Mouse (Mus musculus) cerebellum, adult 8-10 months (tissue): ENCODE measurements around the gene Abi1.
A peak's percentile ranks its signal among the peaks of the same experiment; 100 is the strongest.
"Not testable (repeated sequence)": the region's sequence is repeated elsewhere in the genome, so short reads cannot be mapped to it uniquely, and the experiment has no call there.

ENCODE experiments used
- DNase-seq: peaks from one replicate; pipeline ENCODE4 v3.0.0; 2022

Gene Abi1

DNA sequence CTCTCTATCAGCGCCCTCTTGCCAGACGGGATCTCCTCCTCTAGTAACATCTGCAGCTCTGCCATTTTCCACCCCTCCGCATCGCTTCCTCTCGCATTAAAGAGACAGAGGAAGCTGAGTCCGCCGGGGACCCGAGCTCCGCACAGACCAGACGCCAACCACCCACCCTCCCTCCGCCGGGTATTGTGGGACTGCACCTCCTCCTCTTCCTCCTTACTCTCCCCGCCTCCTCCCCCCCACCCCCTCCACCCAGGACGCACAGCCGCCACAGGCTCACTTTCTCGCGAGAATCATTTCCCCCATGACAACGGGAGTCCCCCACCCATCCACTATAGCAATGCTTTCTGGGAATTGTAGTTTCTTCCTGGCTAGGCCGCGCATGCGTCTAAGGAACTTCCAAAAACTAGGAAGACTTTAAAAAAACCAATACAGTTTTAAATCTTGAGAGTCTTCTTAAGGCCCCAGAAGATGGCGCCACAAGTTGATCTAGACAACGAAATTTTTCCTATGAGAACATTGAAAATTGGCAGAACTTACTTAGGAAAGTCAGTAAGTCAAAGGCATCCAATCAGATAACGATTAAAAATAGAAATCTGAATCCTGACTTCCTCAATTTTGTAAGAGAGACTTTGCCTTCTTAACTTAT is at the start of gene Abi1:
Abi1 (minus strand) TSS at position 241 of the 646 bp plus-strand sequence.
- DNase-seq = peak; percentile 86

DNA sequence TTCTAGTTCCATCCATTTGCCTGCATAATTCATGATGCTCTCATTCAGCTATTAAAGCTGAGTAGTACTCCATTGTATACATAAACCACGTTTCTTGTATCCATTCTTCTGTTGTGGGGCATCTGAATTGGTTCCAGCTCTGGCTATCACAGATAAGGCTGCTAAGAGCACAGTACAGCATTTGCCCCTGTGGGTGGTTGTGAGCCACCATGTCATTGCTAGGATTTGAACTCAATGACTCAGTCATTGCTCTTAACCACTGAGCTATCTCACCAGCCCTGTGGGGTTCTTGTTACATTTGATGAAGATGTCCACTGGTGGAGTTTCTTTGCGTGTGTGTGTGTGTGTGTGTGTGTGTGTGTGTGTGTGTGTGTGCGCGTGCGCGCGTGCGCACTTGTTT is 44.5 kb upstream of the Abi1 start:
- DNase-seq = no peak

DNA sequence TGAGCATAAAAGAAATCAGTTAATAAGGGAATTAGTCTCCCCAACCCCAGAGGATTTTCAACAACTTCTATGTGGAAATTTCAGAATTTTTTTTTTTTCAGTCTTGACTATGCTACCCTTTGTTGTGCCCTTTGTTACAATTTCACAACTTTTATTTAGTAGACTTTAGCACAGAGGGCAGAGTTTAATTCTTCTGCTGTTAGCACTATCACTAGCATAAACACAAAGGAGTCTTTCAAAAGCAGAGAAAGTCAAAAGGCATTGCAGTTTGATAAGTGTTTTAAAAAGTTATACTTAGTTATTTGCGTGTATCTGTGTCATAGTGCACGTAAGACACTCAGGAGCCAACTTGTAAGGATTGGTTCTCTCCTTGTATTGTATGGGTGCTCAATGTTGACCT is 38.5 kb upstream of the Abi1 start:
- no peak for DNase-seq

DNA sequence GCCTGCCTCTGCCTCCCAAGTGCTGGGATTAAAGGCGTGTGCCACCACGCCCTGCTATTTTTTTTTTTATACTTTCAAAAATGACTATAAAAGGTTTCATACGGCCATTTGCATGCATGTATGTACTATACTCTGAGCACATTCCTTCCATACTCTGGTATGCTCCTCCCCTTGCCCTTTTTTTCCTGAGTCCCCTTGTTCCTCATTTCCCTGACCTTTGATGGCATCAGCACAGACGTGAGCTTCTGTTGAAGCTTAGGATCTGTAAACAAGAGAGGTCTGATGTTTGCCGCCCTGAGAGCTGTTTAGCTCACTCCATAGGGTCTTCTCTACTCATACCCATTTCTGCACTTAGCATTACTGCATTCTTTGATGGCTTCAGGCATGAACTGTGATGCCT is 37.7 kb upstream of the Abi1 start:
- no peak for DNase-seq

DNA sequence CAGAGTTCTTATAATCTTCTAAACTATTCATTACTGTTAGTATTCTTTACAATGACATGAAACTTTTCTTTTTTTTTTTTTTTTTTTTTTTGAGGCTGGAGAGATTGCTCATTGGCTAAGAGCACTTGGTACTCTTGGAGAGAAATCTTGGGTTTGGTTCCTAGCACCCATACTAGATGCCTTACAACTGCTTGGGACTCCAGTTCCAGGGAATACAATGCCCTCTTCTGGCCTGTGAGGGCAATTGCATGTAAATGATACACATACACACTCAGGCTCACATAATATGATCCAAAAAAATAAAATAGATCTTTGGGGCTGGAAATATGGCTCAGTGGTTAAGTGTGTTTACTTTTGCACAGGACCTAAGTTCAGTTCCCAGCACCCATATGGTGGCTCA is 36.7 kb upstream of the Abi1 start:
- DNase-seq = no peak

DNA sequence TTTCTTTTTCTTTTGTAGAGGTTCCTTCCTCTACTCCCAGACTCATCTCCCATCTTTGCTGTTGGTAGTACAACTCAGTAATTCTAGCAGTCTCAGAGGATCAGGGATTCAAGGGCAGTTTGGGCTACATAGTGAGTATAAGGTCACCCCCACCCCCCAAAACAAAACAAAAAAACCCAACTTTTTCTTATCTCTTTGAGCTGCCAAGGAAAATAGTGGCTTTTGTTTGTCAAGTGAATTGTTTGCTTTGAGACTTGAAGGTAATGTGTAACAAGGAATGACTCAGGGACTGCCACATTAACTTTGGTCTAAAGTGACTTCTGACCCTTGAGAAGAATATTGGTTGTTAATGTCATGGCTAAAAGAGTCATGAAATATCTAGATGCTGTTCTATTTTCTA is 35.8 kb upstream of the Abi1 start:
- no peak for DNase-seq

DNA sequence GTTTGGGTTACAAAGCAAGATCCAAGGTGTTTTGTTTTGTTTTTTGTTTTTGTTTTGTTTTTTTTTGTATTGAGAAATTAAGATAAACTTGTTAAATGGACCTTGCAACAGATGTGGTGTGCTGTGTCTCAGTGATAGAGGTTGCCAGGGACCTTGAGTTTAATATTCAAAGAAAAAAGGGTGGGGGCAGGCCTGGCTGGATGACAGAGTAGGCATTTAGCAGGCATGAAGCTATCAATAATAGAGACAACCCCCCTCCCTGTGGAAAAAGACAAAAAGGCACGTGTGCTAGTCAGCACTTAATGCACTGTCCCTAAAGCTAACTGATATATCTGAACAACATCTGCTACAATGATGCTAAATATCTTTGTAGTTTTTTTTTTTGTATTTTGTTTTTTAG is 31.4 kb upstream of the Abi1 start:
- DNase-seq = no peak

DNA sequence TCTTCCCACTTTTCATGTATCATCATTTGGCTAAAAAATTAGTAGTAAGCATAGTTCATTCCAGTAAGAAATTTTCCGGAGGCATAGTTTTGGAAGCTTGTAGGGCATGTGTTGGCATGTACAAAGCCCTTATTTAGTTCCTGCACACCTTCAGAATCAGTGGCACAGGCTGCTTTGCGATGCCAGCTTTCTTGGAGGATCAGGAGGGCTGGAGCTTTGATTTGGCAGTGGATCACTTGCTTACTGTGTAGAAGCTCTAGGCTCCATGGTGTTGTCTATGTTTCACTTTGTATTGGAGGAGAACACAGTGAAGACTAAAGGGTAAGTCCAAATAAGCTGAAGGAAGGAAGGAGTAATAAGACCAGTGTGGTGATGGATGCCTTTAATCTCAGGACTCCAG is 30.4 kb upstream of the Abi1 start:
- no peak for DNase-seq

DNA sequence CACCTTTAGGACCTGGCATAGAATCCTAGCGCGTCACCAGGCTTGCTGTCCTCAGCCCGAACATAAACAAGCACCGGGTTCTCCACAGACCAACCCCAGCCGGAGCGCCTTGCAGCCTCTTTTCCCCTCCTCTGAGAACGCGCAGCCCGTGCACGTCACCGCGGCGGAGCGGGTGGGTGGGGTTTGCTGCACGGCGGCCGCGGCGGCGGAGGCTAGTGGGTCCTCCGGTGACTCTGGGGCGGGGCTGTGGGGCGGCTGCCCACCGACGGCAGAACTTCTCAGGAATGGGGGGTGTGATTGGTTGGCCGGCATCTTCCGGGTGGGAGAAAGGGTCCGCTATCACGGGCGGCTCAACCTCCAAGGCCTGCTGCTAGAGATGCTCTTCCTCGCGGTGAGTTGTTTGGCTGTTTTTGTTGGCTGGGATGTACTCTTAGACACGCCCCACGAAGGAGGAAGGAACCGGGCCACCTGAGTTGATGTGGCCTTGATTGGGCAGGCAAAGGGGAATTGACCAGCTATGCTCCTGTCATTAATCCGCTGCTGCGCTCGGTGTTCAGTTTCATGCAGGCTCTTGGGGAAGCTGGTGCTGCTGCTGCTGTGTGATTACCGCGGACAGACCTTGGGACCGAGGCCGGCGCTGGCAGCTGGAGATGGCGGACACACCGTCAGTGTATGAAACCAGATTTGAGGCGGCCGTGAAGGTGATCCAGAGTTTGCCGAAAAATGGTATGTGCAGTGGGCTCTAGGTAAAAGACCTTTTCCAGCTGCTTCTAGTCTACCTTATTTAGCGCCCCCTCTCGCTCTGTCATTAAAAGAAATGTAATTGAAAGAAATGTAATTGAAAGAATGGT is 29.1 kb upstream of the Abi1 start:
- peak; percentile 92 for DNase-seq

DNA sequence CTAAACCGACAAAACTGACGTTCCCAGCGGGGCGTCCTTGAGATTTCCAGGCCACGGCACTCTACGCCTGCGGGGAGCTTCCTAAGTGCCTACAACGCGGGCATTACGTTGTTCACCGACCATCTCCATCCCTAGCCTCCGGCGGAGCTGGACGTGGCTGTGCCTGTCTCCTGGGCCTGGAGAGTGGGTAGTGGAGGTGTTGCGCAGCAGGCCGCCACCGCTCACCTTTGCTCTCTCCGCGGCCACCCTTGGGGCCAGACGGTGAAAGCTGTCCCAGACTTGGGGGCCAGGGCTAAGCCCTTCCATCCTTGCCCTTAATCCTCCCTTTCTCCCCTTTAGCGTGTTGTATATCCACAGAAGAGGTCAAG is 28.3 kb upstream of the Abi1 start:
- DNase-seq = no peak

DNA sequence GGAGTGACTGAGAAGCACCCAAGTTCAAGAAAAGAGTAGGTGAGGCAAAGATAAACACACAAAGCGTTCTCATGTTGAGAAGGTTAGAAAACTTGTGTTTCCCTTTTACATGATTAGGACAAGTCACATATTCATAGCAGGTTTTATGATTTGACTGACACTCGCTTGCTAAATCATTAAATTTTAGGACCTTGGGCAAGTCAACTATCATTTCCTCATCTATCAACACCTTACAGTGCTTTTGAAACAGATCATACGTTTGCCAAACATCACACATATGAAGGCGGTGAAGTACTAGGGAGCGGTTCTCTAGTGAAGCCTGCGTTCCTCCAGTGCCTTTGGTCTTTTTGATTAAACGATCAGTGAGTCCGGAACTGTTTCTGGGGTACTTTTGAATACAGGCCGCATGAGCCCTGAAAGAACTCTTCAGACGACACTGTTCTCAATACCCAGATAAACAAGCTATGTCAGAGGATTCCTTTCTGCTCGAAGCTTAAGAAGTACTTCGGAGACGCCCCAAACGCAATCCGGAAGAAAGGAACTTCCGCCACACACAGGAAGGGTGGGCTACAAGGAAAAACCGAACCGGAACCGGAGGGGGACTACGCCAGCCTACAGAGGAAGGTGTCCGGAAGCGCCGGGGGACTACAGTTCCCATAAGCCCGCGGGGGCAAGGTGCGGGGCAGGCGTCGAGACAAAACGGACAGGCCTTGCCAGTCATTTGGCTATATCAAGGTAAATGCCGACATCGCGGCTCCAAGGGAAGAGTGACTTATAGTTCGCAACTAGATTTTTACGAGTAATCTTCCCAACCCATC is 27.7 kb upstream of the Abi1 start, which contains the start of gene Acbd5:
Acbd5 (plus strand) TSS at position 616 of the 818 bp plus-strand sequence.
- DNase-seq = peak; percentile 92

DNA sequence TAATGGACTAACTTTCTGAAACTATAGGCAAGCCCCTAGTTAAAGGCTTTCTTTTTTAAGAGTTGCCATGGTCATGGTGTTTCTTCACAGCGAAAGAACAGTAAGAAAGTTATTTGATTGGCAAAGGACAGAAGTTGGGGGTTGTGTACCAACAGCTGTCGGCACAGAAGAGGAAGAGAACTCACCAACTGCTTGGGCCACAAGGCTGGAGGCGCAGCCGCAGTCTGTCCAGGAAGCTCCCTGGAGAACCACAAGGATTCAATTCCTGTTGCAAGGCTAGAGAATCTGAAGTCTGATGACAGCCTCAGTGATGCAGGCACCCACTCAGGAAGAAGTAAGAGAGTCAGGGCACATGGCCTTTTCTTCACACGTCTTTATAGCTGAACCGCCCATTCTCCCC is 12.5 kb upstream of the Abi1 start:
- no peak for DNase-seq

DNA sequence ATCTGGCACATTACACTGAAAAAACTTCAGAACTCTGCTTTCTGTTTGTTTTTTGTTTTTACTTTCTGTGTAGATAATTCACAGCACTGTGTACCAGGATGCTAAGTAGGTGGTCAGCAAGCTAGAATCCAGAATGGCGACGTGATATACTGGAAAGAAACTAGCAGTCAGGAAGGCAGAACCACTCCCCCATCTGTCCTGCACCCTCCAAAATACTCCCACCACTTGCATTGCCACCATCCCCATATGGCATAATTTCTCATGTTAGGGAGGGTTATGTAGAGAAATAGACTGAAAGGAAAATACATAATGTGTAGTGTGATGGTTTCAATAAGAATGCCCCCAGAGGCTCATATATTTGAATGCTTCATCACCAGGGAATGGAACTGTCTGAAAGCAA is 11.8 kb upstream of the Abi1 start:
- no peak for DNase-seq

DNA sequence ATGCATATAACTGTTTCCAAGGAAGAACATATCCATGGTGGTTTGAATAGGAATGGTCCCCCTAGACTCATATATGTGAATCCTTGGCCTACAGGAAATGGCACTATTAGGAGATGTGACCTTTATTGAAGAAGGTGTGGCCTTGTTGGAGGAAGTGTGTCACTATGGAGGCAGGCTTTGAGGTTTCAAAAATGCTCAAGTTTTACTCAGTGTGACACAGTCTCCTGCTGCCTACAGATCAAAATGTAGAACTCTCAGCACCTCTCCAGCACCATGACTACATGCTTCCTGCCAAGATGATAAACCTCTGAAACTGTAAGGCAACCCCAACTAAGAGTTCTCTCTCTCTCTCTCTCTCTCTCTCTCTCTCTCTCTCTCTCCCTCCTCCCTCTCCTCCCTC is 8.0 kb upstream of the Abi1 start:
- no peak for DNase-seq

DNA sequence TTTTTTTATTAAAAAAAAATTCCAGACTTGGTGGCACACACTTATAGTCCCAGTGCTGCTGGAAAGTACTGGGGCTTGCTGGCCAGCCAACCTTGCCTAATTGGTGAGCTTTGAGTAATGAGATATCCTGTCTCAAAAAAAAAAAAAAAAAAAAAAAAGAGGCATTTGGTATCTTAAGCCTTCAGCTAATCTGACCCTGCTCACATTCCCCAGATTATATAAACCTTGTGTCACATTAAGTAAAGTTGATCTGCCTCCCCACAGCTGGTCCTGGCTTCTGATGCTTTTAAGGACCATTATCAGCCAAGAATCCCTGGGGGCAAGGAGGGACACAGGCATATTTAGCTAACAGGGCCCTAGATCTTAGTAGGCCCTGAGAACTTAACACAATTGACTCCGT is 5.7 kb upstream of the Abi1 start:
- DNase-seq = no peak

DNA sequence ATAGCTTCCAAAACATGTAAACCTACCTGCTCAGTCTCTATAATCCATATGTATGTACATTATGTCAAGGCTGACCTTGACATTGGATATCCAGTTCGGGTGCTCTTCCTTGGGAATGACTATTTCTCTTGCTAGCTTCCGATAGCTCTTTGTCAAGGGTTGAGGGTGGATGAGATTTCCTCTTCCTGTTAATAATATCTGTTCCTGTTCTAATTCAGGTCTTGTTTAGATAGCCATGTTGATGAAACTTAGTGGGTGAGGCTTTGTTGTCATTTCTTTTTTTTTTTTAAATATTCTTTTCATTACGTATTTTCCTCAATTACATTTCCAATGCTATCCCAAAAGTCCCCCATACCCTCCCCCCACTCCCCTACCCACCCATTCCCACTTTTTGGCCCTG is 2.1 kb upstream of the Abi1 start:
- DNase-seq = no peak

DNA sequence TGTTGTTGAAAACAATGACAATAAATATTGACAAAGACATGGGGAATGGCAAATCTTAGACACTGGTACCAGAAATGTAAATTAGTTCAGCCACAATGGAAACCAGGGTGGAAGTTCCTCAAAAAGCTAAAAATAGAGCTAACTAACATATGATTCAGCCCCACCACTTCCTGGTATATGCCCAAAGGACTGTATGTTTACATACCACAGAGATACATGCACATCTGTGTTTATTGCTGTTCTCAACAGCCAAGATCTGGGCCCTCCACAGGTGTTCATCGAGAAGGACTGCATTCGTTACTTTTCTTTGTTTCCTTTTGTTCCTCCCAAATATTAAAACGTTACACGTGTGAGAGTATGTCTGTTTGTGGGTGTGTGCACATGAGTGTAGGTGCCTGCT is 1.4 kb upstream of the Abi1 start:
- DNase-seq = no peak

DNA sequence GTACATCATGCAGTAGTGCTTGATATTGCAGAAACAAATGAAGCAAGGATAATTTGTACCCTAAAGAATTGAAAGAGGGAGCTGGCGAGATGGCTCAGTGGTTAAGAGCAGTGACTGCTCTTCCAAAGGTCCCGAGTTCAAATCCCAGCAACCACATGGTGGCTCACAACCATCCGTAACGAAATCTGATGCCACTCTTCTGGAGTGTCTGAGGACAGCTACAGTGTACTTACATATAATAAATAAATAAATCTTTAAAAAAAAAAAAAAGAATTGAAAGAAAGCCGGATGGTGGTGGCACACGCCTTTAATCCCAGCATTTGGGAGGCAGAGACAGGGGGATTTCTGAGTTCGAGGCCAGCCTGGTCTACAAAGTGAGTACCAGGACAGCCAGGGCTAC is 649 bp upstream of the Abi1 start:
- not testable (repeated sequence) for DNase-seq

DNA sequence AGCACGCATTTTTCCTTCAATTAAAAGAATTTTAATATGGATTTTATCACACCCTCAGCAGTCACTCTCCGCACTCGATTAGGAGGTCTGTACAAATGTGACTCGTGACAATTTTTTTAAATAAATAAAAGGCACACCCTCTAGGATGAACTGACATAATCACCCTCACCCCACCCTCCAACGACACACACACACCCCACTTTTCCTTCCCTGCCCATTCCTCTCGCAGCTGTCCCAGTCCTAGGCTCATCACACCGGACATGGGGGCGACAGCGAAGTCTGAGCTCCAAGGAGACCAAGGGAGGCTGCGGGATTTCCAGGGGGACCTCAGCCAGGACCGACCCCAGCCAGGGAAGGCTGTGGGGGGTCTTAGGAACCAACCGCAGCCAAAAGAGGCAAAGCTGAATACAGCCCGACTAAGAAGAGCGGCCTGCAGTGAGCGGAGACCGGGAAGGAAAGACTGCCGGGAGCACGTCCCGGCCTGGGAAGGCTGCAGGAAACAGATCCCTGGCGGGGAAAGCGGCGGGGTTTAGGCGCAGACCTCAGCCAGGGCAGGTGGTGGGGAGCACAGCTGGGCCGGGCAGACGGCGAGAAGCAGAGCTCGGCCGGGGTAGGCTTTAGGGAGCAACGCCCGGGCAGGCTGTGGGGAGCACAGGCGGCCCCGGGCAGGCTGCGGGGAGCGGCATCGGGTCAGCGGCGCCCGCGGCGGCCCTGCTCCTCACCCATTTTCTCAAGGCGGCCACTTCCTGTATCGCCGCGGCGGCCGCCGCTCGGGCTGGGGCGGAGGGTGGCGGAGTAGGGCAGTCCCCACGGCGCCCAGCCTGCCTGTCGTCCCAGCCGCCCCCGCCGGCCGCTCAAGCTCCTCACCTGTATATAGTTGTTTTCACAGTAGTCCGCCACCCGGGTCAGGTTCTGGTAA is 700 bp downstream of the Abi1 start:
- no peak for DNase-seq

DNA sequence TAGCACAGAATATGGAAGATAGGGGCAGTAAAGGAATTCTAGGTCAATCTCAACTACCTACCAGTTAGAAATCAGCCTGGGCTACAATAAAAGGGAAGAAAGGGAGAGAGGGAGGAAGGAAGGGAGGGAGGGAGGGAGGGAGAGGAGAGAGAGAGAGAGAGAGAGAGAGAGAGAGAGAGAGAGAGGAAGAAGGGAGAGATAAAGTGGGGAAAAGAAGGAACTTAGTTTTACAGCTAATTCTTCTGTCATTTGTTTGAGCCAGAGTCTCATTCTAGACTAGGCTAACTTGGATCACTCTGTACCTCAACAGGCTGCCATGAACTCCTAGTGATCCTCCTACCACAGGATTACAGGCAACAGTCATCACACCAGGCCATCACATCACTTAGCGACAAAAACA is 4.6 kb downstream of the Abi1 start:
- DNase-seq = no peak

DNA sequence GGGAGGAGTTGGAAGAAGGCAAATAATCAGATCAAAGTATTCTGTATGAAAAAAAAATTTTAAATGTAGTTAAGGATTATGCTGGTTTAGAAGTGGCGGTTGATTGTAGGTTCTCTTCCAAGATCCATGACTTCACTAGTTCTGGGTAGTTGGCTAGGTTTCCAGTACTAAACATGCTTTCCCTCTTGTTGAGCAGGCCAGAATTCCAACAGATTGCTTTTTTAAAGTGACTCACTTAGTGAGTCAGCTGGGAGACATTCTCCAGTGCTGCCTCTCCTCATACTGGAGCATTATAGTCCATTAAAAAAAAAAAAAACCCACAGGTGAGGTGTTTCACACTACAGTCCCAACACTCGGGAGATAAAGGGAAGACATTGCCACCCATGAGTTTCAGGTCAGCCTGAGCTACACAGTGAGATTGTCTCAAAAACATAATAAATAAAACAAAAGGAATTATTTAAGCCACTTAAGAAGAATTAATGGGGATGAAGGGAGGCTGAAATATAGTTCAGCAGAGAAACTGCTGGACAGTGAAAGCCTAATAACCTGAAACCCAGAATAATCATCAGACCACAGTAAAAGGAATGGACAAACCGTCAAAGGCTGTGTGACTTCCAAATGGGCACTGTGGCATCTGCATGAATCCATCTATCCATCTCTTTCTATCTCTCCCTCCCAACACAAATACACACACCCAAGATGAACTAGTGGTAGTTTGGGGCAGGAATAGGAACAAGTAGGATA is 5.2 kb downstream of the Abi1 start:
- DNase-seq = no peak

DNA sequence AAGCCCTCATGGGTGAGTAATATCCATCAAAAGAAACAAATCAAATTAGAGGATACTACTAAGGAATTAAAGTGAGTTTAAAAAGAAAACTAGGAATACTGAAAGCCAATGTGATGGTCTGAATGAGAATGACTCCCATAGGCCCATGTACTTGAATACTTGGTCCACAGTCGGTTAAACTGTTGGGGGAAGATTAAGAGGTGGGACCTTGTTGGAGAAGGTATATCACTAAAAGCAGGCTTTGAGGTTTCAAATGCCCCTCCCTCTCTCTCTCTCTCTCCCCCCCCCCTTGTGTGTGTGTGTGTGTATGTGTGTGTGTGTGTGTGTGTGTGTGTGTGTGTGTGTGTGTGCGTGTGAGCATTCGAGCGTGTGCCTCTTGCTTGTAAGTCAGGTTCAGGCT is 9.4 kb downstream of the Abi1 start:
- DNase-seq = no peak
